Mouse (Mus musculus): ENCODE results near the gene S100a2. TPM values are rescaled to one million over a fixed set of nuclear protein-coding genes. Genes with fewer than 3 reads are reported as not detected.

Gene S100a2
- total and polyA plus RNA-seq, 2 experiments: not detected

- H3K4me3 ChIP-seq (ENCODE audit: insufficient read depth, low read depth, low read length): no peak overlapping the region
These were observed 24.7 kb downstream of the S100a2 start for GRCm38 (mm10) chr3:90614611-90615251.

GRCm38 (mm10) chr3:90615415-90615814 lies 25.4 kb downstream of the S100a2 start:
- WGBS: 9% methylated on average over 7 of the region's 7 CpGs
- Histone ChIP-seq H3K27me3 (ENCODE audit: control insufficient read depth, insufficient read depth, low read length) (no peaks in the 10 kb centered on the region), H3K9ac (ENCODE audit: low read depth, low read length) (no peak overlapping the region), H3K79me2 (ENCODE audit: control insufficient read depth, insufficient read depth, low read length) (no peaks in the 10 kb centered on the region), H3K36me3 (ENCODE audit: control insufficient read depth, insufficient read depth, low read length) (no peaks in the 10 kb centered on the region), H3K4me3 (ENCODE audit: insufficient read depth, low read depth, low read length) (no peak overlapping the region), H3K4me1 (ENCODE audit: control insufficient read depth, insufficient read depth, low read length) (no peaks in the 10 kb centered on the region), H3K27ac (replicated peaks; ENCODE audit: insufficient read depth, low read depth, low read length) (no peak overlapping the region)
- TF ChIP-seq CTCF (IDR thresholded peaks at IDR 0.05; ENCODE audit: low read depth, low read length) (peak; percentile 75), POLR2A (IDR thresholded peaks at IDR 0.05; ENCODE audit: extremely low read depth, insufficient read depth, low read length) (no peak)
- no peak for DNase-seq (ENCODE audit: extremely low read depth, low read depth, low spot score)

More at GRCm38 (mm10) chr3:90614611-90615251, 24.7 kb downstream of the S100a2 start:
- Histone ChIP-seq H3K79me2 (ENCODE audit: control insufficient read depth, insufficient read depth, low read length) (no peaks in the 10 kb centered on the region), H3K4me1 (ENCODE audit: control insufficient read depth, insufficient read depth, low read length) (no peaks in the 10 kb centered on the region), H3K36me3 (ENCODE audit: control insufficient read depth, insufficient read depth, low read length) (no peaks in the 10 kb centered on the region), H3K27me3 (ENCODE audit: control insufficient read depth, insufficient read depth, low read length) (no peaks in the 10 kb centered on the region), H3K27ac (replicated peaks; ENCODE audit: insufficient read depth, low read depth, low read length) (no peak overlapping the region), H3K9ac (ENCODE audit: low read depth, low read length) (no peak overlapping the region)
- TF ChIP-seq POLR2A (IDR thresholded peaks at IDR 0.05; ENCODE audit: extremely low read depth, insufficient read depth, low read length) (no peak), CTCF (IDR thresholded peaks at IDR 0.05; ENCODE audit: low read depth, low read length) (no peak)
- 52% methylated on average over 11 of the region's 11 CpGs for WGBS
- DNase-seq (ENCODE audit: extremely low read depth, low read depth, low spot score): no peak

- no peak for DNase-seq (ENCODE audit: extremely low read depth, low read depth, low spot score)
- H3K27ac ChIP-seq (replicated peaks; ENCODE audit: insufficient read depth, low read depth, low read length): no peak overlapping the region
- no peak overlapping the region for H3K4me3 ChIP-seq (ENCODE audit: insufficient read depth, low read depth, low read length)
- H3K36me3 ChIP-seq (ENCODE audit: control insufficient read depth, insufficient read depth, low read length): no peaks in the 10 kb centered on the region
- H3K9ac ChIP-seq (ENCODE audit: low read depth, low read length): no peak overlapping the region
- no peaks in the 10 kb centered on the region for H3K79me2 ChIP-seq (ENCODE audit: control insufficient read depth, insufficient read depth, low read length)
- 71% methylated on average over 1 of the region's 1 CpGs for WGBS
- H3K4me1 ChIP-seq (ENCODE audit: control insufficient read depth, insufficient read depth, low read length): no peaks in the 10 kb centered on the region
- no peaks in the 10 kb centered on the region for H3K27me3 ChIP-seq (ENCODE audit: control insufficient read depth, insufficient read depth, low read length)
- no peak for TF ChIP-seq POLR2A (IDR thresholded peaks at IDR 0.05; ENCODE audit: extremely low read depth, insufficient read depth, low read length)
- TF ChIP-seq CTCF (IDR thresholded peaks at IDR 0.05; ENCODE audit: low read depth, low read length): no peak
These were observed 25.9 kb downstream of the S100a2 start for GRCm38 (mm10) chr3:90615911-90616310.

- Histone ChIP-seq H3K4me3 (ENCODE audit: insufficient read depth, low read depth, low read length) (no peak overlapping the region), H3K9ac (ENCODE audit: low read depth, low read length) (no peak overlapping the region), H3K36me3 (ENCODE audit: control insufficient read depth, insufficient read depth, low read length) (no peaks in the 10 kb centered on the region), H3K27me3 (ENCODE audit: control insufficient read depth, insufficient read depth, low read length) (no peaks in the 10 kb centered on the region), H3K79me2 (ENCODE audit: control insufficient read depth, insufficient read depth, low read length) (no peaks in the 10 kb centered on the region), H3K27ac (replicated peaks; ENCODE audit: insufficient read depth, low read depth, low read length) (no peak overlapping the region), H3K4me1 (ENCODE audit: control insufficient read depth, insufficient read depth, low read length) (no peaks in the 10 kb centered on the region)
- TF ChIP-seq CTCF (IDR thresholded peaks at IDR 0.05; ENCODE audit: low read depth, low read length) (no peak; the same call in 1 of the 2 replicates), POLR2A (IDR thresholded peaks at IDR 0.05; ENCODE audit: extremely low read depth, insufficient read depth, low read length) (no peak)
- WGBS: 8% methylated on average over 1 of the region's 1 CpGs
- DNase-seq (ENCODE audit: extremely low read depth, low read depth, low spot score): no peak
These were observed 27.5 kb downstream of the S100a2 start for GRCm38 (mm10) chr3:90617586-90617985.

- Histone ChIP-seq H3K27me3 (ENCODE audit: control insufficient read depth, insufficient read depth, low read length) (no peaks in the 10 kb centered on the region), H3K9ac (ENCODE audit: low read depth, low read length) (no peak overlapping the region), H3K4me3 (ENCODE audit: insufficient read depth, low read depth, low read length) (no peak overlapping the region), H3K27ac (replicated peaks; ENCODE audit: insufficient read depth, low read depth, low read length) (no peak overlapping the region), H3K4me1 (ENCODE audit: control insufficient read depth, insufficient read depth, low read length) (no peaks in the 10 kb centered on the region), H3K79me2 (ENCODE audit: control insufficient read depth, insufficient read depth, low read length) (no peaks in the 10 kb centered on the region), H3K36me3 (ENCODE audit: control insufficient read depth, insufficient read depth, low read length) (no peaks in the 10 kb centered on the region)
- no peak for DNase-seq (ENCODE audit: extremely low read depth, low read depth, low spot score)
- 53% methylated on average over 7 of the region's 7 CpGs for WGBS
- TF ChIP-seq CTCF (IDR thresholded peaks at IDR 0.05; ENCODE audit: low read depth, low read length) (no peak), POLR2A (IDR thresholded peaks at IDR 0.05; ENCODE audit: extremely low read depth, insufficient read depth, low read length) (no peak)
These were observed 31.5 kb downstream of the S100a2 start for GRCm38 (mm10) chr3:90621552-90621951.

GRCm38 (mm10) chr3:90623435-90624071 lies 33.5 kb downstream of the S100a2 start:
- Histone ChIP-seq H3K9ac (ENCODE audit: low read depth, low read length) (no peak overlapping the region), H3K36me3 (ENCODE audit: control insufficient read depth, insufficient read depth, low read length) (no peaks in the 10 kb centered on the region), H3K4me1 (ENCODE audit: control insufficient read depth, insufficient read depth, low read length) (no peaks in the 10 kb centered on the region), H3K79me2 (ENCODE audit: control insufficient read depth, insufficient read depth, low read length) (no peaks in the 10 kb centered on the region), H3K27ac (replicated peaks; ENCODE audit: insufficient read depth, low read depth, low read length) (no peak overlapping the region), H3K4me3 (ENCODE audit: insufficient read depth, low read depth, low read length) (no peak overlapping the region), H3K27me3 (ENCODE audit: control insufficient read depth, insufficient read depth, low read length) (no peaks in the 10 kb centered on the region)
- no peak for TF ChIP-seq POLR2A (IDR thresholded peaks at IDR 0.05; ENCODE audit: extremely low read depth, insufficient read depth, low read length)
- no peak for TF ChIP-seq CTCF (IDR thresholded peaks at IDR 0.05; ENCODE audit: low read depth, low read length)
- 41% methylated on average over 2 of the region's 2 CpGs for WGBS
- no peak for DNase-seq (ENCODE audit: extremely low read depth, low read depth, low spot score)

Data from liver, adult 2 months (tissue).